Mouse (Mus musculus) CH12.LX (cell line): ENCODE measurements around the gene Cspg4. TPM values are rescaled to one million over a fixed set of nuclear protein-coding genes. Genes with fewer than 3 reads are reported as not detected.

Experiments
- DNase-seq: peaks from one replicate; pipeline ENCODE4 v3.0.0-alpha.2; 2013; ENCODE audit errors: extremely low read depth
- H3K27ac ChIP-seq: 2 replicates; pipeline ENCODE4 v1.5.1; 2012; ENCODE audit warnings: low read depth, mild to moderate bottlenecking, control low read depth, moderate library complexity; ENCODE audit not compliant: insufficient read depth
- H3K27me3 ChIP-seq: replicated peaks from 2 replicates; pipeline ENCODE3; 2012; ENCODE audit warnings: inconsistent platforms
- H3K36me3 ChIP-seq, 2 experiments: replicated peaks in 1 of 2; 2 replicates each; pipeline versions ENCODE3 to v1.6.1; 2012; ENCODE audit warnings: inconsistent platforms in 1 of 2, low read length in 1 of 2, mild to moderate bottlenecking in 1 of 2, mixed read lengths in 1 of 2, moderate library complexity in 1 of 2; ENCODE audit not compliant: control insufficient read depth in 1 of 2, insufficient read depth in 1 of 2
- H3K4me1 ChIP-seq, 2 experiments: 2 replicates each; pipeline ENCODE4 v1.6.1; 2012; ENCODE audit warnings: inconsistent platforms in 1 of 2, moderate library complexity in 1 of 2; ENCODE audit not compliant: insufficient read depth in 2 of 2, control insufficient read depth in 1 of 2
- H3K4me2 ChIP-seq: 2 replicates; pipeline ENCODE4 v1.6.1; 2012; ENCODE audit warnings: low read depth, mild to moderate bottlenecking, control low read depth; ENCODE audit not compliant: poor library complexity, insufficient read depth, severe bottlenecking
- H3K4me3 ChIP-seq, 3 experiments: fragments of 150-350 bp in 1 of 3; sonication (generic) in 1 of 3; replicated peaks in 1 of 3; 2 replicates each; pipeline versions ENCODE3 to v1.5.1; 2011 to 2012; ENCODE audit warnings: low read depth in 2 of 3, low read length in 2 of 3, mild to moderate bottlenecking in 2 of 3, moderate library complexity in 2 of 3, control low read depth in 1 of 3, improper control_type of control experiment in 1 of 3, inconsistent platforms in 1 of 3, mixed read lengths in 1 of 3; ENCODE audit not compliant: poor library complexity in 1 of 3
- H3K79me2 ChIP-seq: replicated peaks from 2 replicates; pipeline ENCODE4 v1.6.1; 2012; ENCODE audit warnings: mild to moderate bottlenecking, moderate library complexity; ENCODE audit not compliant: control insufficient read depth, poor library complexity, insufficient read depth, severe bottlenecking; ENCODE audit errors: extremely low read depth
- H3K9ac ChIP-seq: 2 replicates; pipeline ENCODE4 v1.6.1; 2012; ENCODE audit warnings: low read depth, mild to moderate bottlenecking, control low read depth, moderate library complexity; ENCODE audit not compliant: insufficient read depth
- H3K9me3 ChIP-seq: replicated peaks from 2 replicates; pipeline ENCODE3; 2012; ENCODE audit warnings: low read length, inconsistent platforms, mixed read lengths
- BHLHE40 ChIP-seq: IDR thresholded peaks from 2 replicates; pipeline ENCODE4 v1.6.1; 2011; ENCODE audit warnings: mild to moderate bottlenecking, low read depth, low read length, improper control_type of control experiment
- CHD2 ChIP-seq: IDR thresholded peaks from 2 replicates; pipeline ENCODE4 v1.6.1; 2011; ENCODE audit warnings: low read length, improper control_type of control experiment
- CTCF ChIP-seq, 2 experiments: IDR thresholded peaks in 1 of 2; conservative IDR thresholded peaks in 1 of 2; 2 replicates each; pipeline ENCODE4 v1.5.1; 2011 to 2012; ENCODE audit warnings: low read depth in 2 of 2, low read length in 2 of 2, improper control_type of control experiment in 1 of 2, inconsistent platforms in 1 of 2, mild to moderate bottlenecking in 1 of 2, moderate library complexity in 1 of 2
- ELF1 ChIP-seq: IDR thresholded peaks from 2 replicates; pipeline ENCODE4 v1.6.1; 2014; ENCODE audit warnings: low read depth, mild to moderate bottlenecking, inconsistent platforms, low read length, improper control_type of control experiment
- EP300 ChIP-seq: IDR thresholded peaks from 2 replicates; pipeline ENCODE4 v1.6.1; 2011; ENCODE audit warnings: low read length, improper control_type of control experiment
- GABPA ChIP-seq: IDR thresholded peaks from 2 replicates; pipeline ENCODE4 v1.6.1; 2012; ENCODE audit warnings: low read depth, low read length, improper control_type of control experiment, inconsistent platforms; ENCODE audit not compliant: insufficient replicate concordance
- HCFC1 ChIP-seq: IDR thresholded peaks from 2 replicates; pipeline ENCODE4 v1.6.1; 2012; ENCODE audit warnings: low read depth, mild to moderate bottlenecking, inconsistent platforms, low read length, improper control_type of control experiment
- JUN ChIP-seq: IDR thresholded peaks from 2 replicates; pipeline ENCODE4 v1.6.1; 2011; ENCODE audit warnings: low read depth, mild to moderate bottlenecking, low read length, improper control_type of control experiment, moderate library complexity; ENCODE audit not compliant: insufficient read depth
- JUND ChIP-seq: conservative IDR thresholded peaks from 2 replicates; pipeline ENCODE4 v1.6.1; 2011; ENCODE audit warnings: low read depth, low read length, improper control_type of control experiment
- MAFK ChIP-seq: IDR thresholded peaks from 2 replicates; pipeline ENCODE4 v1.6.1; 2011; ENCODE audit warnings: low read length, improper control_type of control experiment; ENCODE audit not compliant: insufficient replicate concordance
- MAX ChIP-seq: IDR thresholded peaks from 2 replicates; pipeline ENCODE4 v1.6.1; 2011; ENCODE audit warnings: low read length, improper control_type of control experiment
- MEF2A ChIP-seq: IDR thresholded peaks from 2 replicates; pipeline ENCODE4 v1.6.1; 2014; ENCODE audit warnings: low read depth, mild to moderate bottlenecking, inconsistent platforms, low read length, improper control_type of control experiment, borderline replicate concordance
- MXI1 ChIP-seq: IDR thresholded peaks from 2 replicates; pipeline ENCODE4 v1.6.1; 2011; ENCODE audit warnings: mild to moderate bottlenecking, low read depth, low read length, improper control_type of control experiment
- MYC ChIP-seq: IDR thresholded peaks from 2 replicates; pipeline ENCODE4 v1.6.1; 2011; ENCODE audit warnings: low read depth, mild to moderate bottlenecking, improper control_type of control experiment, low read length
- NRF1 ChIP-seq: IDR thresholded peaks from 2 replicates; pipeline ENCODE4 v1.6.1; 2014; ENCODE audit warnings: low read depth, mild to moderate bottlenecking, inconsistent platforms, low read length, improper control_type of control experiment, moderate library complexity
- POLR2A ChIP-seq: IDR thresholded peaks from 2 replicates; pipeline ENCODE4 v1.6.1; 2011; ENCODE audit warnings: low read depth, mild to moderate bottlenecking, improper control_type of control experiment, low read length
- POLR2AphosphoS2 ChIP-seq: IDR thresholded peaks from 2 replicates; pipeline ENCODE4 v1.6.1; 2011; ENCODE audit warnings: low read depth, low read length, improper control_type of control experiment
- SIN3A ChIP-seq: IDR thresholded peaks from 2 replicates; pipeline ENCODE4 v1.6.1; 2012; ENCODE audit warnings: low read length, improper control_type of control experiment, inconsistent platforms
- TBP ChIP-seq: conservative IDR thresholded peaks from 2 replicates; pipeline ENCODE4 v1.6.1; 2011; ENCODE audit warnings: low read depth, low read length, improper control_type of control experiment
- ZMIZ1 ChIP-seq: IDR thresholded peaks from 2 replicates; pipeline ENCODE4 v1.6.1; 2012; ENCODE audit warnings: low read depth, mild to moderate bottlenecking, inconsistent platforms, low read length, improper control_type of control experiment
- dilution Hi-C: fragments of 300-500 bp; cut with MboI; formaldehyde crosslinking; loops from 2 replicates; pipeline ENCODE4 v1.14.3; 2020; ENCODE audit warnings: low sequenced_read_pairs; ENCODE audit not compliant: extremely low pct_unique_long_range_greater_than_20kb, extremely low pct_ligation_motif_present
- in situ Hi-C: fragments of 300-500 bp; cut with MboI; formaldehyde crosslinking; loops from 3 replicates; pipeline ENCODE4 v1.14.3; 2019; ENCODE audit warnings: low sequenced_read_pairs, low pct_ligation_motif_present, low pct_unique_long_range_greater_than_20kb, mixed read lengths
- polyA plus RNA-seq: library from polyadenylated mRNA; unstranded; fragments of >175 nt; gene quantifications from 2 replicates; pipeline ENCODE4 v1.2.1, GENCODE M21; 2012; ENCODE audit warnings: low read depth; ENCODE audit not compliant: insufficient read length
- total RNA-seq, 2 experiments: library from RNA; depleted of rRNA; stranded (reverse); fragments of 300-350 nt in 1 of 2; fragments of >200 nt in 1 of 2; gene quantifications; 2 replicates each; pipeline ENCODE4 v1.2.3; 2012 to 2014

Cspg4 gene
- total and polyA plus RNA-seq, 3 experiments = 0.06 to 0.08 TPM; not detected in 1

GRCm38 (mm10) chr9:56825476-56826213 is 39.2 kb upstream of the Cspg4 start:
- H3K4me1 ChIP-seq = peaks cover 1 to 20% of the 10 kb centered on the region in 2 experiments; a peak in 3 of 4 replicates
- DNase-seq = no peak
- dilution Hi-C loops (no loop called here), in situ Hi-C loops (no loop called here)
- H3K4me2 ChIP-seq = no peak overlapping the region
- no peak overlapping the region for H3K27ac ChIP-seq
- TF ChIP-seq POLR2AphosphoS2 (no peak), MYC (no peak), MXI1 (no peak), MAFK (no peak), NRF1 (no peak)
- H3K4me3 ChIP-seq = no peak overlapping the region
- H3K36me3 ChIP-seq = no peaks in the 10 kb centered on the region
- H3K9ac ChIP-seq = no peak overlapping the region
- peaks cover 67% of the 10 kb centered on the region for H3K27me3 ChIP-seq
- H3K9me3 ChIP-seq = no peaks in the 10 kb centered on the region
- H3K79me2 ChIP-seq = no peaks in the 10 kb centered on the region

GRCm38 (mm10) chr9:56828146-56828545 is 36.7 kb upstream of the Cspg4 start:
- no peaks in the 10 kb centered on the region for H3K79me2 ChIP-seq
- H3K4me2 ChIP-seq = no peak overlapping the region
- no peak overlapping the region for H3K4me3 ChIP-seq
- dilution Hi-C loops (no loop called here), in situ Hi-C loops (no loop called here)
- H3K27ac ChIP-seq = no peak overlapping the region
- H3K27me3 ChIP-seq = peaks cover 68% of the 10 kb centered on the region
- peaks cover 2 to 20% of the 10 kb centered on the region in 2 experiments; a peak in 3 of 4 replicates for H3K4me1 ChIP-seq
- DNase-seq = no peak
- no peak overlapping the region for H3K9ac ChIP-seq
- TF ChIP-seq GABPA (no peak), NRF1 (no peak), SIN3A (no peak), ZMIZ1 (no peak), EP300 (no peak), HCFC1 (no peak), CTCF (conservative IDR thresholded peaks at IDR 0.05 in 1 of 2, IDR thresholded peaks at IDR 0.05 in 1 of 2; ENCODE audit: low read depth in 2 of 2, low read length in 2 of 2) (no peak), TBP (no peak), BHLHE40 (no peak), ELF1 (no peak), POLR2A (no peak), MEF2A (no peak), JUND (no peak), MAX (no peak), MYC (no peak), JUN (no peak), CHD2 (no peak)
- no peaks in the 10 kb centered on the region for H3K9me3 ChIP-seq
- no peaks in the 10 kb centered on the region for H3K36me3 ChIP-seq
